Mouse (Mus musculus): Measurements from ENCODE around the gene Atl2. TPM values are rescaled to one million over a fixed set of nuclear protein-coding genes. Genes with fewer than 3 reads are reported as not detected.

The Atl2 gene
- polyA plus RNA-seq, 1 experiment = 61.0 TPM

- TF ChIP-seq CTCF (IDR thresholded peaks at IDR 0.05; ENCODE audit: borderline replicate concordance, control insufficient read depth, extremely low read depth, insufficient read depth, low read length, poor library complexity) (no peak), POLR2A (IDR thresholded peaks at IDR 0.05; ENCODE audit: control insufficient read depth, extremely low read depth, insufficient read depth, low read length, poor library complexity) (no peak)
- no peak for DNase-seq
- no peaks in the 10 kb centered on the region for H3K36me3 ChIP-seq (ENCODE audit: control insufficient read depth, insufficient read depth, low read length)
- H3K27ac ChIP-seq (ENCODE audit: control insufficient read depth, insufficient read depth, low read length) = no peak overlapping the region
- H3K4me3 ChIP-seq (ENCODE audit: control insufficient read depth, insufficient read depth, low read length) = no peak overlapping the region
- no peaks in the 10 kb centered on the region for H3K27me3 ChIP-seq (ENCODE audit: control insufficient read depth, insufficient read depth, low read length)
- 66% methylated on average over 5 of the region's 5 CpGs for WGBS
- H3K4me1 ChIP-seq (replicated peaks; ENCODE audit: control insufficient read depth, insufficient read depth, low read length) = no peaks in the 10 kb centered on the region; the same call in none of the 2 replicates
Observed at GRCm38 (mm10) chr17:79932676-79933278, 36.9 kb upstream of the Atl2 start.

- H3K27ac ChIP-seq (ENCODE audit: control insufficient read depth, insufficient read depth, low read length) = no peak overlapping the region
- TF ChIP-seq CTCF (IDR thresholded peaks at IDR 0.05; ENCODE audit: borderline replicate concordance, control insufficient read depth, extremely low read depth, insufficient read depth, low read length, poor library complexity) = no peak
- no peak for DNase-seq
- H3K36me3 ChIP-seq (ENCODE audit: control insufficient read depth, insufficient read depth, low read length) = no peaks in the 10 kb centered on the region
- peaks cover 11% of the 10 kb centered on the region for H3K4me1 ChIP-seq (replicated peaks; ENCODE audit: control insufficient read depth, insufficient read depth, low read length)
- no peak overlapping the region for H3K4me3 ChIP-seq (ENCODE audit: control insufficient read depth, insufficient read depth, low read length)
- H3K27me3 ChIP-seq (ENCODE audit: control insufficient read depth, insufficient read depth, low read length) = no peaks in the 10 kb centered on the region
- WGBS = 73% methylated on average over 2 of the region's 2 CpGs
Observed at GRCm38 (mm10) chr17:79927110-79927509, 31.2 kb upstream of the Atl2 start.

- H3K36me3 ChIP-seq (ENCODE audit: control insufficient read depth, insufficient read depth, low read length) = no peaks in the 10 kb centered on the region
- H3K27ac ChIP-seq (ENCODE audit: control insufficient read depth, insufficient read depth, low read length) = no peak overlapping the region
- TF ChIP-seq POLR2A (IDR thresholded peaks at IDR 0.05; ENCODE audit: control insufficient read depth, extremely low read depth, insufficient read depth, low read length, poor library complexity) (no peak), CTCF (IDR thresholded peaks at IDR 0.05; ENCODE audit: borderline replicate concordance, control insufficient read depth, extremely low read depth, insufficient read depth, low read length, poor library complexity) (no peak)
- no peak overlapping the region for H3K4me3 ChIP-seq (ENCODE audit: control insufficient read depth, insufficient read depth, low read length)
- DNase-seq = no peak
- H3K4me1 ChIP-seq (replicated peaks; ENCODE audit: control insufficient read depth, insufficient read depth, low read length) = peaks cover 11% of the 10 kb centered on the region
- no peaks in the 10 kb centered on the region for H3K27me3 ChIP-seq (ENCODE audit: control insufficient read depth, insufficient read depth, low read length)
- 83% methylated on average over 3 of the region's 3 CpGs for WGBS
Observed at GRCm38 (mm10) chr17:79926486-79926885, 30.6 kb upstream of the Atl2 start.

- Histone ChIP-seq H3K4me1 (replicated peaks; ENCODE audit: control insufficient read depth, insufficient read depth, low read length) (peaks cover 11% of the 10 kb centered on the region), H3K27me3 (ENCODE audit: control insufficient read depth, insufficient read depth, low read length) (no peaks in the 10 kb centered on the region), H3K4me3 (ENCODE audit: control insufficient read depth, insufficient read depth, low read length) (no peak overlapping the region), H3K36me3 (ENCODE audit: control insufficient read depth, insufficient read depth, low read length) (no peaks in the 10 kb centered on the region), H3K27ac (ENCODE audit: control insufficient read depth, insufficient read depth, low read length) (no peak overlapping the region)
- WGBS = 90% methylated on average over 11 of the region's 11 CpGs
- DNase-seq = no peak
- no peak for TF ChIP-seq CTCF (IDR thresholded peaks at IDR 0.05; ENCODE audit: borderline replicate concordance, control insufficient read depth, extremely low read depth, insufficient read depth, low read length, poor library complexity)
- TF ChIP-seq POLR2A (IDR thresholded peaks at IDR 0.05; ENCODE audit: control insufficient read depth, extremely low read depth, insufficient read depth, low read length, poor library complexity) = no peak
Observed at GRCm38 (mm10) chr17:79925865-79926421, 30.0 kb upstream of the Atl2 start.

GRCm38 (mm10) chr17:79920355-79920754 is 24.4 kb upstream of the Atl2 start:
- H3K4me1 ChIP-seq (replicated peaks; ENCODE audit: control insufficient read depth, insufficient read depth, low read length) = peaks cover 30% of the 10 kb centered on the region
- H3K4me3 ChIP-seq (ENCODE audit: control insufficient read depth, insufficient read depth, low read length) = no peak overlapping the region
- no peak for TF ChIP-seq CTCF (IDR thresholded peaks at IDR 0.05; ENCODE audit: borderline replicate concordance, control insufficient read depth, extremely low read depth, insufficient read depth, low read length, poor library complexity)
- TF ChIP-seq POLR2A (IDR thresholded peaks at IDR 0.05; ENCODE audit: control insufficient read depth, extremely low read depth, insufficient read depth, low read length, poor library complexity) = no peak
- H3K27ac ChIP-seq (ENCODE audit: control insufficient read depth, insufficient read depth, low read length) = no peak overlapping the region
- DNase-seq = no peak
- 80% methylated on average over 2 of the region's 2 CpGs for WGBS
- no peaks in the 10 kb centered on the region for H3K27me3 ChIP-seq (ENCODE audit: control insufficient read depth, insufficient read depth, low read length)
- H3K36me3 ChIP-seq (ENCODE audit: control insufficient read depth, insufficient read depth, low read length) = no peaks in the 10 kb centered on the region

DNA sequence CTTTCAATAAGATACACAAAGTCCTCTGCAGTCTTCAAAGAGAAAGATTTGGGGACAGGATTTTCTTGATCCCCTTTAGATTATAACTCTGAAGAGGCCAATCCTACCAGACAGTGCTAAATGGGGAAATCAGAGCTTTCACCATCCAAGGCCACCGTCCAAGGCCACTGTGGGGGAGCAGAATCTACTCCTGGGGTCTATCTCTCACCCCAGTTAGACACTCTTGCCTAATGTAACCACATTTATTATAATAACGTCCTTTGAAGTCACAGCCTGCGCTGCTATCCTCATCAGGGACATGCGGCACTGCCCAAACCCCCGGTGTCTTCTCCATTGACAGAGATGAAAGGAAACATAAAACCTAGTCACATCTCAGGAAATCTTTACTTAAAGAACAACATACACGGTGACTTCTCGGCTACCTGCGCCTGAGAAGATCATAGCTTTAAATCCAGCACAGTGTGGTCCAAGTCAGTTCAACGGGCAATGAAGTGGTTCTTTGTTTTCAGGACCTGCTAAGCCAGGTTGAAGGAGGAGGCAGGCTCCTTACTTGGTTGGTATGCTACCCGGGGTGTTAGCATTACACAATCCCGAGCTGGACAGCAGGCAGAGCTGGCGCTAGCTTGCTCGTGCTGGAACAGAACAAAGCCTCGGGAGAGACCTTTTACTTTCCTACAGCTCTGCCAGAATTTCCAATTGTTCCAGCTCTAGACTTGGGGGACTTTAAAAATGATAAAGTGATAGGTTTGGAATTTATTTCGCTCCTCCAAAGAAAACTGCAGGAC is 23.8 kb upstream of the Atl2 start:
- no peak overlapping the region for H3K4me3 ChIP-seq (ENCODE audit: control insufficient read depth, insufficient read depth, low read length)
- TF ChIP-seq CTCF (IDR thresholded peaks at IDR 0.05; ENCODE audit: borderline replicate concordance, control insufficient read depth, extremely low read depth, insufficient read depth, low read length, poor library complexity) = no peak
- TF ChIP-seq POLR2A (IDR thresholded peaks at IDR 0.05; ENCODE audit: control insufficient read depth, extremely low read depth, insufficient read depth, low read length, poor library complexity) = no peak
- no peaks in the 10 kb centered on the region for H3K27me3 ChIP-seq (ENCODE audit: control insufficient read depth, insufficient read depth, low read length)
- peaks cover 27% of the 10 kb centered on the region for H3K4me1 ChIP-seq (replicated peaks; ENCODE audit: control insufficient read depth, insufficient read depth, low read length)
- DNase-seq = no peak
- no peaks in the 10 kb centered on the region for H3K36me3 ChIP-seq (ENCODE audit: control insufficient read depth, insufficient read depth, low read length)
- H3K27ac ChIP-seq (ENCODE audit: control insufficient read depth, insufficient read depth, low read length) = no peak overlapping the region
- 86% methylated on average over 15 of the region's 15 CpGs for WGBS
